Mouse (Mus musculus) thymus, adult 2 months (tissue): ENCODE measurements around the gene Sema4f.

Source experiments
- CTCF ChIP-seq: fragments of 200-500 bp; IDR thresholded peaks from 2 replicates; pipeline ENCODE4 v1.5.1; 2012; ENCODE audit warnings: mild to moderate bottlenecking, control low read depth, low read length, moderate library complexity, borderline replicate concordance; ENCODE audit not compliant: control insufficient read depth, poor library complexity, insufficient read depth; ENCODE audit errors: extremely low read depth
- POLR2A ChIP-seq: fragments of 200-500 bp; IDR thresholded peaks from 2 replicates; pipeline ENCODE4 v1.6.1; 2012; ENCODE audit warnings: mild to moderate bottlenecking, low read length, control low read depth, moderate library complexity; ENCODE audit not compliant: control insufficient read depth, poor library complexity, insufficient read depth; ENCODE audit errors: extremely low read depth

DNA sequence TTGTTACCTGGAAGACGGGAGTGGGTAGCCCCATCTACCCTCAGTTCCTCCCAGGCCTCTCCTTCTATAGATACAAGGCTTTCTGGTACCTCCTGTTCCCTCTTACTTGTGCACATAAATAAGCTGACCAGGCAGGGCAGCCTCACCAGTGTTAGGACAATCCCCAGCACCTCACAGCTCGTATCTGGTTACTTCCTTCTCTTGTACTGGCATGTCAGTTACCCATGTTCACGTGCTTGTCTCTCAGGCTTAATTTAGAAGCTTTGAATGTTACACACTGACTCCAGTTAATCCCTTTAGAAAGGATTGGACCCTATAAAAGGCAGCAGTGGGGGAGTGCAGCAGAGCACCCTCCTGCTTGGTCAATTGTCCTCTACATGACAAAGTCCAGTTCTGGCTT lies 42.3 kb downstream of the Sema4f start:
- TF ChIP-seq CTCF (no peak), POLR2A (no peak)
